35 mouse cellular contexts compared by ENCODE assay signal in the genomic region with DNA sequence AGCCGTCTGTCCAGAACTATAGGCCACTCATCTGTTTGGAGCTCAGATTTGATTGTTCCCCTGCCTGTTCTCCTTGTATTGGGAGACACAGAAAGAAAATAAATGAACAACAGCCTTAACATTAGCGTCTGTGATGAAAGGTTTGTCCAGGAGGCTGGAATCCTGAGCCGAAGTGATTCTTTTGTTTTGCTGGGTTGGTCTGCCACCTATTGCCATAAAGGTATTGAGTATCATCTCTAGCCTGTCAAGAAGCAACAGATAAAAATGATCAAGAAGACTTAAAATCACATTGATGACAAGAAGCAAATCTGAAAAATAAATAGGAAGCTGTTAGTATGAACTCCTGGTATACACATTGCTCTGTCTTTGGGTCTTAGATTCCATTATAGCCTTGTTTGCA. TPM values are rescaled to one million over a fixed set of nuclear protein-coding genes. Genes with fewer than 3 reads are reported as not detected.
A peak's percentile ranks its signal among the peaks of the same experiment; 100 is the strongest.
DNase-seq lines count a peak whose midpoint lies in the region; ATAC-seq and TF ChIP-seq lines count a peak whose summit lies in the region.
"Had no signal": no experiment of that assay in that cellular context is flagged by ENCODE, and none has a peak within 500 bp of the region (broad histone marks: within the 10 kb centered on the region; RNA-seq: fewer than 3 reads in every experiment).

No protein-coding gene starts in this region.

- no peaks in the 10 kb centered on the region for H3K4me1 ChIP-seq in midbrain, embryonic 14.5 days (ENCODE audit: control insufficient read depth, insufficient read depth, low read length)
- H3K4me1 ChIP-seq in midbrain, embryonic 13.5 days (replicated peaks) = no peaks in the 10 kb centered on the region
- H3K4me1 ChIP-seq: embryonic facial prominence, embryonic 10.5 days; embryonic facial prominence, embryonic 13.5 days; forebrain, embryonic 12.5 days; forebrain, embryonic 15.5 days; hindbrain, embryonic 13.5 days had no signal

- no peaks in the 10 kb centered on the region for H3K27me3 ChIP-seq in midbrain, embryonic 14.5 days (ENCODE audit: control insufficient read depth, insufficient read depth, low read length)
- no peaks in the 10 kb centered on the region for H3K27me3 ChIP-seq in midbrain, embryonic 13.5 days
- H3K27me3 ChIP-seq: CH12.LX; embryonic facial prominence, embryonic 13.5 days; forebrain, embryonic 12.5 days; forebrain, embryonic 15.5 days; hindbrain, embryonic 13.5 days had no signal

- TF ChIP-seq CTCF in left cerebral cortex, adult 2 months (IDR thresholded peaks at IDR 0.05) = peak; percentile 4; the same call in 1 of the 2 replicates
- no peak for TF ChIP-seq CTCF in brain, embryonic 14.5 days (IDR thresholded peaks at IDR 0.05; ENCODE audit: borderline replicate concordance, extremely low read depth, insufficient read depth, insufficient read length)

- peak; percentile 64; the same call in 1 of the 2 replicates for ATAC-seq in frontal cortex, adult (ENCODE audit: low TSS enrichment)
- no peak for ATAC-seq in midbrain, embryonic 14.5 days (ENCODE audit: low FRiP score, low TSS enrichment)
- no peak for ATAC-seq in midbrain, embryonic 13.5 days
- ATAC-seq: forebrain, embryonic 15.5 days; hindbrain, embryonic 16.5 days; inflammation-experienced regulatory T-cells, adult 6 months; Patski had no signal

- no peak for TF ChIP-seq POLR2A in brain, embryonic 14.5 days (IDR thresholded peaks at IDR 0.05; ENCODE audit: borderline replicate concordance, extremely low read depth, insufficient read depth, insufficient read length, poor library complexity, severe bottlenecking)

- no peak overlapping the region for H3K4me2 ChIP-seq in midbrain, embryonic 14.5 days (ENCODE audit: low read length)
- H3K4me2 ChIP-seq in midbrain, embryonic 13.5 days (replicated peaks) = no peak overlapping the region
- H3K4me2 ChIP-seq: embryonic facial prominence, embryonic 13.5 days; forebrain, embryonic 12.5 days; forebrain, embryonic 15.5 days; heart, embryonic 11.5 days; hindbrain, embryonic 13.5 days had no signal

- H3K27ac ChIP-seq in left cerebral cortex, adult 2 months = no peak overlapping the region
- no peak overlapping the region for H3K27ac ChIP-seq in midbrain, embryonic 14.5 days (replicated peaks; ENCODE audit: low read depth, low read length)
- no peak overlapping the region for H3K27ac ChIP-seq in midbrain, embryonic 13.5 days
- H3K27ac ChIP-seq: embryonic facial prominence, embryonic 10.5 days; embryonic facial prominence, embryonic 13.5 days; forebrain, embryonic 12.5 days; forebrain, embryonic 15.5 days; gastrocnemius, adult 2 months; hindbrain, embryonic 13.5 days had no signal

- H3K4me3 ChIP-seq in left cerebral cortex, adult 2 months = no peak overlapping the region
- H3K4me3 ChIP-seq in midbrain, embryonic 14.5 days (replicated peaks; ENCODE audit: low read depth, low read length) = no peak overlapping the region
- no peak overlapping the region for H3K4me3 ChIP-seq in midbrain, embryonic 13.5 days (replicated peaks)
- H3K4me3 ChIP-seq: embryonic facial prominence, embryonic 10.5 days; embryonic facial prominence, embryonic 13.5 days; erythroblast, embryonic 14.5 days; forebrain, embryonic 12.5 days; forebrain, embryonic 15.5 days; gastrocnemius, adult 2 months; hindbrain, embryonic 13.5 days had no signal

- H3K9ac ChIP-seq in midbrain, embryonic 14.5 days (replicated peaks; ENCODE audit: low read length) = no peak overlapping the region
- no peak overlapping the region for H3K9ac ChIP-seq in midbrain, embryonic 13.5 days (replicated peaks)
- H3K9ac ChIP-seq: embryonic facial prominence, embryonic 13.5 days; forebrain, embryonic 12.5 days; forebrain, embryonic 15.5 days; hindbrain, embryonic 13.5 days had no signal

- WGBS in midbrain, embryonic 14.5 days = 72% methylated on average over 3 of the region's 3 CpGs
- WGBS in midbrain, embryonic 13.5 days = 58% methylated on average over 3 of the region's 3 CpGs

- H3K9me3 ChIP-seq in midbrain, embryonic 14.5 days (ENCODE audit: control insufficient read depth, low read length) = no peaks in the 10 kb centered on the region
- no peaks in the 10 kb centered on the region for H3K9me3 ChIP-seq in midbrain, embryonic 13.5 days
- H3K9me3 ChIP-seq: embryonic facial prominence, embryonic 10.5 days; embryonic facial prominence, embryonic 13.5 days; forebrain, embryonic 12.5 days; forebrain, embryonic 15.5 days; G1E; hindbrain, embryonic 13.5 days had no signal

- DNase-seq in frontal cortex, postnatal 36 days (ENCODE audit: low spot score in 2 of 2) = no peak
- no peak for DNase-seq in left cerebral cortex, adult 2 months (ENCODE audit: extremely low spot score in 1 of 2, low spot score in 2 of 2)
- no peak for DNase-seq in left cerebral cortex, postnatal 14 days (ENCODE audit: low spot score in 2 of 2)
- DNase-seq in midbrain, embryonic 14.5 days = peak; percentile 19
- peak; percentile 9 for DNase-seq in brain, embryonic 14.5 days (ENCODE audit: low read depth)
- DNase-seq in testis, postnatal 10 days (ENCODE audit: low spot score) = no peak
- DNase-seq: adrenal gland, adult 2 months; adrenal gland, postnatal 14 days; B cell, adult 2 months; cerebellum, adult 18-20 months; cerebellum, adult 9-11 months; cerebellum, postnatal 36 days; embryo, embryonic 11 days; gastrocnemius, adult 2 months; gastrocnemius, postnatal 14 days; heart, adult 11 months had no signal

- intact Hi-C loops in left cerebral cortex, adult 2 months (cut with DNase I) = no loop called here
- intact Hi-C loops in left cerebral cortex, postnatal 14 days (cut with DNase I) = no loop called here

- no peaks in the 10 kb centered on the region for H3K36me3 ChIP-seq in midbrain, embryonic 14.5 days (ENCODE audit: control insufficient read depth, insufficient read depth, low read length)
- H3K36me3 ChIP-seq in midbrain, embryonic 13.5 days = no peaks in the 10 kb centered on the region
- H3K36me3 ChIP-seq: embryonic facial prominence, embryonic 10.5 days; embryonic facial prominence, embryonic 13.5 days; forebrain, embryonic 12.5 days; forebrain, embryonic 15.5 days; G1E; hindbrain, embryonic 13.5 days had no signal

RNA-seq across cellular contexts. Expression of gene Themis, which starts 53.7 kb away (rescaled TPM):
- total RNA-seq in left cerebral cortex, adult 2 months (2021) = not detected
- total RNA-seq in left cerebral cortex, postnatal 14 days (2021) = not detected
- polyA plus RNA-seq in midbrain, embryonic 14.5 days (2014; fragmentation: Nextera tagmentation; extraction: Ambion mirVana) = not detected in 2 replicates
- not detected in 2 replicates for polyA plus RNA-seq in midbrain, embryonic 13.5 days (2015; fragmentation: Nextera tagmentation; extraction: Ambion mirVana)
- not detected in 2 replicates for polyA plus RNA-seq in brain, embryonic 14.5 days (2012; rRNA removed)
- total RNA-seq: adrenal gland, adult 2 months; adrenal gland, postnatal 4 days; CH12.LX; gastrocnemius, adult 2 months; heart, postnatal 25 days had no signal
- polyA plus RNA-seq: adrenal gland, adult 2 months; cortical plate, adult 2 months; embryonic facial prominence, embryonic 10.5 days; embryonic facial prominence, embryonic 13.5 days; erythroblast, embryonic 14.5 days; forebrain, embryonic 12.5 days; G1E; heart, embryonic 11.5 days; heart, embryonic 14.5 days; heart, postnatal 0 days; hindbrain, embryonic 13.5 days; hindbrain, embryonic 16.5 days; Patski had no signal

Comparison
In these comparisons a context has a peak if more than half of its experiments do, and no peak if none do; other contexts are left out.
1. DNase-seq: peak in midbrain, embryonic 14.5 days (single experiment) and brain, embryonic 14.5 days (single experiment); none in frontal cortex, postnatal 36 days (0 of 2), left cerebral cortex, adult 2 months (0 of 2), left cerebral cortex, postnatal 14 days (0 of 2) and testis, postnatal 10 days (single experiment).